Mouse (Mus musculus) erythroblast, embryonic 14.5 days (primary cell): ENCODE results near the gene Lipc.

Source experiments
- GATA1 ChIP-seq: IDR thresholded peaks from 2 replicates; pipeline ENCODE4 v1.6.1; 2012; ENCODE audit warnings: low read length, inconsistent platforms, mixed read lengths
- TAL1 ChIP-seq: IDR thresholded peaks from 3 replicates; pipeline ENCODE4 v1.6.1; 2012; ENCODE audit warnings: low read length, inconsistent platforms, mixed read lengths

- no peak for TF ChIP-seq TAL1
- no peak for TF ChIP-seq GATA1
Measured at GRCm38 (mm10) chr9:70892627-70893026, 59.4 kb downstream of the Lipc start.
